Mouse (Mus musculus) limb, embryonic 13.5 days (tissue): ENCODE results near the gene Sp3. TPM values are rescaled to one million over a fixed set of nuclear protein-coding genes. Genes with fewer than 3 reads are reported as not detected.
A peak's percentile ranks its signal among the peaks of the same experiment; 100 is the strongest.
"Not testable (repeated sequence)": the region's sequence is repeated elsewhere in the genome, so short reads cannot be mapped to it uniquely, and the experiment has no call there.

Experiments used
- ATAC-seq: fragments of 200-750 bp; cut with Nextera tagmentation; 2 replicates; pipeline ENCODE4 v1.8.0; 2017; ENCODE audit warnings: low read depth, moderate number of reproducible peaks, moderate TSS enrichment; ENCODE audit not compliant: low FRiP score
- H3K27ac ChIP-seq: fragments of 300-500 bp; sonication (generic); 2 replicates; pipeline ENCODE4 v1.5.1; 2015; ENCODE audit warnings: inconsistent platforms, mild to moderate bottlenecking, moderate library complexity
- H3K27me3 ChIP-seq: fragments of 300-500 bp; sonication (generic); 2 replicates; pipeline ENCODE4 v1.6.1; 2015; ENCODE audit warnings: mild to moderate bottlenecking, inconsistent platforms
- H3K36me3 ChIP-seq: fragments of 300-500 bp; sonication (generic); 2 replicates; pipeline ENCODE4 v1.6.1; 2015; ENCODE audit warnings: inconsistent platforms, mild to moderate bottlenecking, moderate library complexity
- H3K4me1 ChIP-seq: fragments of 300-500 bp; sonication (generic); 2 replicates; pipeline ENCODE4 v1.6.1; 2015; ENCODE audit warnings: inconsistent platforms
- H3K4me2 ChIP-seq: fragments of 300-500 bp; sonication (generic); replicated peaks from 2 replicates; pipeline ENCODE4 v1.6.1; 2015; ENCODE audit warnings: inconsistent platforms, mild to moderate bottlenecking, moderate library complexity
- H3K4me3 ChIP-seq: fragments of 300-500 bp; sonication (generic); 2 replicates; pipeline ENCODE4 v1.5.1; 2015; ENCODE audit warnings: moderate library complexity, mild to moderate bottlenecking, inconsistent platforms
- H3K9ac ChIP-seq: fragments of 300-500 bp; sonication (generic); 2 replicates; pipeline ENCODE4 v1.6.1; 2015; ENCODE audit warnings: mild to moderate bottlenecking, inconsistent platforms
- H3K9me3 ChIP-seq: fragments of 300-500 bp; sonication (generic); 2 replicates; pipeline ENCODE4 v1.6.1; 2016; ENCODE audit warnings: inconsistent platforms
- WGBS: fragments of 180-500 bp; shearing (Covaris S2); methylation state at CpG from one replicate; pipeline ENCODE4 v1.1.7; 2015; 5-methylcytosine and 5-hydroxymethylcytosine counted together
- polyA plus RNA-seq: library from polyadenylated mRNA; unstranded; fragments of >200 nt; fragmentation: Nextera tagmentation; extraction: Ambion mirVana; gene quantifications from 2 replicates; pipeline ENCODE4 v1.2.1, GENCODE M21; 2015

Sp3 gene
- 64.1 and 65.4 TPM in 2 replicates for polyA plus RNA-seq

GRCm38 (mm10) chr2:72980337-72981074 lies at the start of gene Sp3:
Gene Sp3, minus strand, starts transcription at chr2:72980446.
- Histone ChIP-seq H3K4me1 (peaks cover 35% of the 10 kb centered on the region), H3K36me3 (peaks cover 7% of the 10 kb centered on the region; the same call in 1 of the 2 replicates), H3K9ac (peak within 1 kb of the TSS; percentile 100), H3K27ac (peak within 1 kb of the TSS; percentile 100), H3K9me3 (no peaks in the 10 kb centered on the region), H3K4me2 (peak within 1 kb of the TSS; percentile 75), H3K27me3 (no peaks in the 10 kb centered on the region), H3K4me3 (peak within 1 kb of the TSS; percentile 73)
- peak; percentile 91 for ATAC-seq
- under 1% methylated on average over 64 of the region's 64 CpGs for WGBS

GRCm38 (mm10) chr2:73029846-73030245 lies 49.6 kb upstream of the Sp3 start:
- H3K9ac ChIP-seq = no peak overlapping the region
- ATAC-seq = no peak
- H3K36me3 ChIP-seq = no peaks in the 10 kb centered on the region
- no peaks in the 10 kb centered on the region for H3K27me3 ChIP-seq
- no peak overlapping the region for H3K4me3 ChIP-seq
- H3K27ac ChIP-seq = no peak overlapping the region
- H3K4me1 ChIP-seq = 0 out of 2 replicates have a peak, but pooled peaks cover 11% of the 10 kb centered on the region
- H3K4me2 ChIP-seq = no peak overlapping the region
- H3K9me3 ChIP-seq = no peaks in the 10 kb centered on the region
- WGBS = 89% methylated on average over 3 of the region's 3 CpGs

- 81% methylated on average over 3 of the region's 3 CpGs for WGBS
- no peak overlapping the region for H3K4me2 ChIP-seq
Measured at GRCm38 (mm10) chr2:73028019-73028418, 47.8 kb upstream of the Sp3 start.

GRCm38 (mm10) chr2:73027126-73027525 lies 46.9 kb upstream of the Sp3 start:
- no peak overlapping the region for H3K4me2 ChIP-seq
- H3K27ac ChIP-seq = no peak overlapping the region
- H3K4me3 ChIP-seq = no peak overlapping the region
- H3K4me1 ChIP-seq = 0 out of 2 replicates have a peak, but pooled peaks cover 5% of the 10 kb centered on the region
- WGBS = 14% methylated on average over 3 of the region's 3 CpGs
- H3K9ac ChIP-seq = no peak overlapping the region
- no peaks in the 10 kb centered on the region for H3K9me3 ChIP-seq
- no peak for ATAC-seq
- H3K27me3 ChIP-seq = no peaks in the 10 kb centered on the region
- no peaks in the 10 kb centered on the region for H3K36me3 ChIP-seq

More at GRCm38 (mm10) chr2:73028019-73028418, 47.8 kb upstream of the Sp3 start:
- no peaks in the 10 kb centered on the region for H3K36me3 ChIP-seq
- H3K27me3 ChIP-seq = no peaks in the 10 kb centered on the region
- H3K9ac ChIP-seq = no peak overlapping the region
- H3K27ac ChIP-seq = no peak overlapping the region
- H3K4me1 ChIP-seq = 0 out of 2 replicates have a peak, but pooled peaks cover 5% of the 10 kb centered on the region
- no peaks in the 10 kb centered on the region for H3K9me3 ChIP-seq
- ATAC-seq = no peak
- no peak overlapping the region for H3K4me3 ChIP-seq

- no peak overlapping the region for H3K4me2 ChIP-seq
- no peaks in the 10 kb centered on the region for H3K36me3 ChIP-seq
- no peak overlapping the region for H3K27ac ChIP-seq
- ATAC-seq = no peak
- no peak overlapping the region for H3K4me3 ChIP-seq
- no peaks in the 10 kb centered on the region for H3K9me3 ChIP-seq
- no peak overlapping the region for H3K9ac ChIP-seq
- no peaks in the 10 kb centered on the region for H3K27me3 ChIP-seq
- 38% methylated on average over 6 of the region's 6 CpGs for WGBS
- H3K4me1 ChIP-seq = no peaks in the 10 kb centered on the region
Measured at GRCm38 (mm10) chr2:73023803-73024202, 43.6 kb upstream of the Sp3 start.

GRCm38 (mm10) chr2:73021046-73021445 lies 40.8 kb upstream of the Sp3 start:
- Histone ChIP-seq H3K9me3 (no peaks in the 10 kb centered on the region), H3K4me2 (no peak overlapping the region), H3K4me1 (no peaks in the 10 kb centered on the region), H3K9ac (no peak overlapping the region), H3K36me3 (no peaks in the 10 kb centered on the region), H3K4me3 (no peak overlapping the region), H3K27ac (no peak overlapping the region), H3K27me3 (no peaks in the 10 kb centered on the region)
- WGBS = 82% methylated on average over 6 of the region's 6 CpGs
- ATAC-seq = no peak

GRCm38 (mm10) chr2:73019371-73020146 lies 39.3 kb upstream of the Sp3 start:
- no peak overlapping the region for H3K27ac ChIP-seq
- no peaks in the 10 kb centered on the region for H3K4me1 ChIP-seq
- no peaks in the 10 kb centered on the region for H3K36me3 ChIP-seq
- H3K9ac ChIP-seq = no peak overlapping the region
- ATAC-seq = no peak
- 73% methylated on average over 9 of the region's 9 CpGs for WGBS
- H3K4me3 ChIP-seq = no peak overlapping the region
- no peaks in the 10 kb centered on the region for H3K9me3 ChIP-seq
- H3K27me3 ChIP-seq = no peaks in the 10 kb centered on the region
- no peak overlapping the region for H3K4me2 ChIP-seq

GRCm38 (mm10) chr2:73014063-73014462 lies 33.8 kb upstream of the Sp3 start:
- not testable (repeated sequence) for H3K4me3 ChIP-seq, H3K4me2 ChIP-seq, H3K9ac ChIP-seq, ATAC-seq, H3K27me3 ChIP-seq, H3K27ac ChIP-seq, H3K36me3 ChIP-seq, H3K4me1 ChIP-seq
- H3K9me3 ChIP-seq = peaks cover 12% of the 10 kb centered on the region
- WGBS = 86% methylated on average over 9 of the region's 9 CpGs

- Histone ChIP-seq H3K4me1 (no peaks in the 10 kb centered on the region), H3K4me3 (no peak overlapping the region), H3K9ac (no peak overlapping the region), H3K27ac (no peak overlapping the region), H3K9me3 (peaks cover 12% of the 10 kb centered on the region), H3K4me2 (no peak overlapping the region), H3K27me3 (no peaks in the 10 kb centered on the region), H3K36me3 (no peaks in the 10 kb centered on the region)
- WGBS = 76% methylated on average over 20 of the region's 20 CpGs
- ATAC-seq = no peak
Measured at GRCm38 (mm10) chr2:73012636-73013035, 32.4 kb upstream of the Sp3 start.

GRCm38 (mm10) chr2:73007472-73007871 lies 27.2 kb upstream of the Sp3 start:
- Histone ChIP-seq H3K4me2 (no peak overlapping the region), H3K9ac (no peak overlapping the region), H3K9me3 (peaks cover 12% of the 10 kb centered on the region), H3K4me3 (no peak overlapping the region), H3K27ac (no peak overlapping the region), H3K27me3 (no peaks in the 10 kb centered on the region), H3K4me1 (peaks cover 34% of the 10 kb centered on the region), H3K36me3 (no peaks in the 10 kb centered on the region)
- WGBS = 91% methylated on average over 9 of the region's 9 CpGs
- no peak for ATAC-seq

GRCm38 (mm10) chr2:73005611-73006515 lies 25.6 kb upstream of the Sp3 start:
- Histone ChIP-seq H3K27ac (peak overlapping the region; percentile 61), H3K4me3 (no peak overlapping the region), H3K9ac (no peak overlapping the region), H3K4me1 (peaks cover 35% of the 10 kb centered on the region), H3K27me3 (no peaks in the 10 kb centered on the region), H3K36me3 (no peaks in the 10 kb centered on the region), H3K9me3 (peaks cover 7% of the 10 kb centered on the region), H3K4me2 (no peak overlapping the region)
- ATAC-seq = no peak
- WGBS = 52% methylated on average over 3 of the region's 3 CpGs
